Mouse (Mus musculus) adrenal gland, adult 18-20 months (tissue): ENCODE data around the gene Dusp23. TPM values are rescaled to one million over a fixed set of nuclear protein-coding genes. Genes with fewer than 3 reads are reported as not detected.
A peak's percentile ranks its signal among the peaks of the same experiment; 100 is the strongest.

Experiments
- DNase-seq, 2 experiments: peaks; one replicate each; pipeline ENCODE4 v3.0.0; 2021 to 2022; ENCODE audit warnings: low spot score in 2 of 2
- total RNA-seq, 2 experiments: library from RNA; stranded (reverse); gene quantifications; 1 replicate in 1 of 2; 2 replicates in 1 of 2; pipeline ENCODE4 v1.2.3; 2021

The Dusp23 gene
- total RNA-seq, 2 experiments from 2014 or later, result 6.3 to 7.4 TPM

- DNase-seq, result no peak
These were observed 6.5 kb downstream of the Dusp23 start for GRCm38 (mm10) chr1:172626306-172626705.

- no peak for DNase-seq
These were observed 8.7 kb downstream of the Dusp23 start for GRCm38 (mm10) chr1:172624081-172624480.

- DNase-seq, result no peak
These were observed 9.2 kb downstream of the Dusp23 start for GRCm38 (mm10) chr1:172623599-172623998.

- peak; percentile 81 to 84 for DNase-seq
These were observed 13.5 kb downstream of the Dusp23 start for GRCm38 (mm10) chr1:172619235-172619634.

GRCm38 (mm10) chr1:172618141-172618540 is 14.6 kb downstream of the Dusp23 start:
- peak in 1 of 2 experiments; percentile 4 for DNase-seq

GRCm38 (mm10) chr1:172617365-172618076 is 15.2 kb downstream of the Dusp23 start:
- DNase-seq, result peak in 1 of 2 experiments; percentile 8

GRCm38 (mm10) chr1:172616537-172617300 is 16.0 kb downstream of the Dusp23 start:
- peak in 1 of 2 experiments; percentile 11 for DNase-seq

- DNase-seq, result no peak
These were observed 17.4 kb downstream of the Dusp23 start for GRCm38 (mm10) chr1:172615412-172615811.

GRCm38 (mm10) chr1:172614654-172615053 is 18.1 kb downstream of the Dusp23 start:
- no peak for DNase-seq

GRCm38 (mm10) chr1:172612745-172613144 is 20.0 kb downstream of the Dusp23 start:
- no peak for DNase-seq

- DNase-seq, result no peak
These were observed 21.5 kb downstream of the Dusp23 start for GRCm38 (mm10) chr1:172611304-172611703.

- no peak for DNase-seq
These were observed 30.4 kb downstream of the Dusp23 start, which contains the start of gene Fcrl6 for GRCm38 (mm10) chr1:172602326-172602725. Gene Fcrl6, minus strand, starts transcription at chr1:172602551.

- DNase-seq, result peak in 1 of 2 experiments; percentile 40
These were observed 38.3 kb downstream of the Dusp23 start for GRCm38 (mm10) chr1:172594495-172594894.

GRCm38 (mm10) chr1:172593956-172594355 is 38.8 kb downstream of the Dusp23 start:
- no peak for DNase-seq

- no peak for DNase-seq
These were observed 39.4 kb downstream of the Dusp23 start for GRCm38 (mm10) chr1:172593321-172593720.

GRCm38 (mm10) chr1:172590385-172590784 is 42.4 kb downstream of the Dusp23 start, which contains the start of gene Slamf8:
Gene Slamf8, minus strand, starts transcription at chr1:172590568.
- peak in 1 of 2 experiments; percentile 30 for DNase-seq

- DNase-seq, result no peak
These were observed 46.9 kb downstream of the Dusp23 start for GRCm38 (mm10) chr1:172585612-172586567.

- no peak for DNase-seq
These were observed 47.7 kb downstream of the Dusp23 start for GRCm38 (mm10) chr1:172585026-172585425.

GRCm38 (mm10) chr1:172584271-172584670 is 48.5 kb downstream of the Dusp23 start:
- DNase-seq, result peak in 1 of 2 experiments; percentile 13

- DNase-seq, result peak in 1 of 2 experiments; percentile 6
These were observed 50.3 kb downstream of the Dusp23 start for GRCm38 (mm10) chr1:172582436-172582835.
